Mouse (Mus musculus): ENCODE results near the gene Spag16. TPM values are rescaled to one million over a fixed set of nuclear protein-coding genes. Genes with fewer than 3 reads are reported as not detected.

The Spag16 gene
- polyA plus RNA-seq, 2 experiments, result 0.39 to 0.40 TPM

DNA sequence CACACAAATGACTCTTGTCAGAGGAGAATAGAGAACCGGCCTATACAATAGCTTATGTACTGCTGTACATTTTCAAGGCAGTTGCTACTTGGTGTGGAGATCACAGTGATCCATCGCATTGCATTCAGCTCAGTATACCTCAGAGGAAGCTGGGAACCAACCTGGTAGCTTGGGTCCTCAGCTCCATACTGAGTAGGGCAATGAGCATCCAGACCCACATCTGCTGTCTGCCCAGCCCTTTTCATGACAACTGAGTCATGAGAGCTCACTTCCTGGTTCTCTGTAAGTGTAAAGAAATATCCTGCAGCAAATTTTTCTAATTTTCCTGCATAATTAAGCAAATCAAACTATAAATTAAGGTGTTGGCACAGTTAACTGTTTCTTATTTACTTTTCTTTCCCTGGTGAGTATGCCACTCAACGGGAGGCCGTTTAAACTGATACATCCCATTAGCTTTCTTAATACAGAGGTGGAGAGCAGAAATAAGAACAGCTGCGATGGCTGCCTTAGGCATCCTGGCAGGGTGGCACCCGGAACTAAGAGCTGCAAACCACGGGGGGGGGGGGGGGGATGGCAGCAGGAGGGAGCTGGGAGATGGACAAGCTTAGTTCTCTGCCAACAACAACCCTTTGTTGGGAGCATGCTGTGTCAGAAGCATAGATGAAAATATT lies 255.6 kb downstream of the Spag16 start:
- no peaks in the 10 kb centered on the region for H3K27me3 ChIP-seq (ENCODE audit: control insufficient read depth, insufficient read depth, low read length)
- ATAC-seq (ENCODE audit: low FRiP score, low read depth), result no peak
- H3K27ac ChIP-seq (replicated peaks; ENCODE audit: low read depth, low read length), result no peak overlapping the region
- H3K4me1 ChIP-seq (ENCODE audit: control insufficient read depth, insufficient read depth, low read length), result no peaks in the 10 kb centered on the region
- H3K4me3 ChIP-seq (replicated peaks; ENCODE audit: low read length), result no peak overlapping the region
- TF ChIP-seq POLR2A (IDR thresholded peaks at IDR 0.05; ENCODE audit: borderline replicate concordance, extremely low read depth, insufficient read depth, insufficient read length), result no peak
- H3K9me3 ChIP-seq (ENCODE audit: control insufficient read depth, low read length), result no peaks in the 10 kb centered on the region
- 64% methylated on average over 6 of the region's 7 CpGs for WGBS
- DNase-seq (ENCODE audit: low spot score), result no peak
- H3K4me2 ChIP-seq (replicated peaks; ENCODE audit: low read depth, low read length, severe bottlenecking), result no peak overlapping the region
- no peaks in the 10 kb centered on the region for H3K36me3 ChIP-seq (ENCODE audit: control insufficient read depth, insufficient read depth, low read length)
- H3K9ac ChIP-seq (ENCODE audit: low read depth, low read length, severe bottlenecking), result no peak overlapping the region

DNA sequence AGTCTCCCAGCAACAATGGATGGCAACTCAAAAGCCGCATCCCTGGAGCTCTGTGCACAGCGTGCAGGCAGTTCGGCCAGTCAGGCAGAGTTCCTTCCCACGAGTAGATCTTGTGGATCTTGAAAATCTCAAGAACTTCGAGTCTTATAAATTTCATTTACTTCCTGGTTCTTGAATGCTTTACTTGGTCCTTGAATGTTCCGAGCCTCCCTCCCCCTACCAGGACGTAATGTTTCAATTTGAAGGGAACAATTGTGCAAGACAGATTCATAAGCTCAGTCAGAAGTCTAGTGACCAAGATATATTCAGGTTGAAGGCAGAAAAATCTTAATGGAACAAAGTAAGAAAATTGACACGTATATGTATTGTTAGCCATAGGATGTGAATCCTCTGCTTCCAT lies 277.9 kb downstream of the Spag16 start:
- Histone ChIP-seq H3K4me2 (replicated peaks; ENCODE audit: low read depth, low read length, severe bottlenecking) (no peak overlapping the region), H3K27ac (replicated peaks; ENCODE audit: low read depth, low read length) (no peak overlapping the region), H3K9me3 (ENCODE audit: control insufficient read depth, low read length) (no peaks in the 10 kb centered on the region), H3K4me1 (ENCODE audit: control insufficient read depth, insufficient read depth, low read length) (no peaks in the 10 kb centered on the region), H3K9ac (ENCODE audit: low read depth, low read length, severe bottlenecking) (no peak overlapping the region), H3K27me3 (ENCODE audit: control insufficient read depth, insufficient read depth, low read length) (no peaks in the 10 kb centered on the region), H3K4me3 (replicated peaks; ENCODE audit: low read length) (no peak overlapping the region), H3K36me3 (ENCODE audit: control insufficient read depth, insufficient read depth, low read length) (no peaks in the 10 kb centered on the region)
- WGBS, result 85% methylated on average over 8 of the region's 8 CpGs
- DNase-seq (ENCODE audit: low spot score), result no peak
- no peak for TF ChIP-seq POLR2A (IDR thresholded peaks at IDR 0.05; ENCODE audit: borderline replicate concordance, extremely low read depth, insufficient read depth, insufficient read length)
- no peak for ATAC-seq (ENCODE audit: low FRiP score, low read depth)

DNA sequence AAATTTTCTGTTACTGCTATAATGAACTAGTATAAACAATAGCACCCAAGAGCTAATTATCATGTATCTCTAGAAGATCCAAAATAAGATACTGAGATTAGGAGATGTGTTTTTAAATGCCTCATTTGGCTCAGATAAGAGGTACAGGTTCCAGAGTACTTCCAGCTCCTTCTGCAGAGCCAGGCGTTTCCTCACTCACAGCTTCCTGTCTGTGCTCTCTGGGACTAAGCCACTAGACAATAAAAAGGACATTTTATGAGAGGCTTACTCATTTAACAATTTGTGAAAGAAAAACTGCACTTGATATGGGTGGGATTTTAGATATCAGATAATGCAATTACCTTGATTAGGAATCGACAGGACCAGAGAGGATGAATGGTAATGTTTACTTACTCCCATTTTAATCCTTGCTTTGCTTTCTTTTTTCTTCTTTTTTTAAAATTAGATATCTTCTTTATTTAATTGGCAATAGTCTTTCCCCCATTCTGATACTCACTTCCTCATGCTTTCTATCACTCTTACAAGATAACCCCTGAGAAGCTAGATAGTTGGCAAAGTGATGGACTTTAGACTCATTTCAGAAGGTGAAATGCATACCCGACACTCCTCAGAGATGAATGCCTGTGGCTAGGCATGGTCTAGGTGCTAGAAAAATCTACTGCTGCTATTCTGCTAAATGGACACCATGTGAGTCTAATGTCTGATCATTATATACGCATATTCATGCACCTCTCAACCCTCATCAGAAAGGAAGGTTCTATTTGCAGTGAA lies 289.6 kb downstream of the Spag16 start:
- DNase-seq (ENCODE audit: low spot score), result no peak
- WGBS, result 70% methylated on average over 4 of the region's 4 CpGs
- H3K4me3 ChIP-seq (replicated peaks; ENCODE audit: low read length), result no peak overlapping the region
- no peak overlapping the region for H3K27ac ChIP-seq (replicated peaks; ENCODE audit: low read depth, low read length)
- no peak for ATAC-seq (ENCODE audit: low FRiP score, low read depth)
- H3K4me1 ChIP-seq (ENCODE audit: control insufficient read depth, insufficient read depth, low read length), result no peaks in the 10 kb centered on the region
- no peak overlapping the region for H3K9ac ChIP-seq (ENCODE audit: low read depth, low read length, severe bottlenecking)
- H3K36me3 ChIP-seq (ENCODE audit: control insufficient read depth, insufficient read depth, low read length), result no peaks in the 10 kb centered on the region
- no peak for TF ChIP-seq POLR2A (IDR thresholded peaks at IDR 0.05; ENCODE audit: borderline replicate concordance, extremely low read depth, insufficient read depth, insufficient read length)
- no peak overlapping the region for H3K4me2 ChIP-seq (replicated peaks; ENCODE audit: low read depth, low read length, severe bottlenecking)
- no peaks in the 10 kb centered on the region for H3K27me3 ChIP-seq (ENCODE audit: control insufficient read depth, insufficient read depth, low read length)
- H3K9me3 ChIP-seq (ENCODE audit: control insufficient read depth, low read length), result no peaks in the 10 kb centered on the region

DNA sequence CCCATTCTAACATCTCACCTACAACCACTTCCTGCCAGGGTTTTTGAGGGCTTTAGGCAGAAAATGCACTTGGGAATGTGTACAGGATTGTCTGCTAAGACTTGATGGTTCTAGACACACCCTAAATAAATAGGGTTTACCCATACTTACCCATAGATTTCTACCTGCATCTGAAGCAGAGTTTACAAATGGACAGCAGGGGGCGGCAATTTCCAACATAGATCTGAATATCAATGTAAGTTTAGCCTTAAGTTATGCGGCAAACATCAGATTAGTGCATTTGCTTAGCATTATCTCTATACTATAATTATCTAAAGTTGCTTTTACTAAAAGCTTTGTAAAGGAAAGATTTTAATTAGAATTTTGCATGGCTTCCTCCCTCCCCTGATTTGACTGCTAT lies 301.3 kb downstream of the Spag16 start:
- Histone ChIP-seq H3K4me2 (replicated peaks; ENCODE audit: low read depth, low read length, severe bottlenecking) (no peak overlapping the region), H3K9ac (ENCODE audit: low read depth, low read length, severe bottlenecking) (no peak overlapping the region), H3K9me3 (ENCODE audit: control insufficient read depth, low read length) (no peaks in the 10 kb centered on the region), H3K4me3 (replicated peaks; ENCODE audit: low read length) (no peak overlapping the region), H3K27ac (replicated peaks; ENCODE audit: low read depth, low read length) (no peak overlapping the region), H3K36me3 (ENCODE audit: control insufficient read depth, insufficient read depth, low read length) (no peaks in the 10 kb centered on the region), H3K4me1 (ENCODE audit: control insufficient read depth, insufficient read depth, low read length) (no peaks in the 10 kb centered on the region; the same call in 1 of the 2 replicates), H3K27me3 (ENCODE audit: control insufficient read depth, insufficient read depth, low read length) (no peaks in the 10 kb centered on the region)
- WGBS, result 65% methylated on average over 2 of the region's 2 CpGs
- TF ChIP-seq POLR2A (IDR thresholded peaks at IDR 0.05; ENCODE audit: borderline replicate concordance, extremely low read depth, insufficient read depth, insufficient read length), result no peak
- ATAC-seq (ENCODE audit: low FRiP score, low read depth) (no peak), DNase-seq (ENCODE audit: low spot score) (peak; percentile 28)

DNA sequence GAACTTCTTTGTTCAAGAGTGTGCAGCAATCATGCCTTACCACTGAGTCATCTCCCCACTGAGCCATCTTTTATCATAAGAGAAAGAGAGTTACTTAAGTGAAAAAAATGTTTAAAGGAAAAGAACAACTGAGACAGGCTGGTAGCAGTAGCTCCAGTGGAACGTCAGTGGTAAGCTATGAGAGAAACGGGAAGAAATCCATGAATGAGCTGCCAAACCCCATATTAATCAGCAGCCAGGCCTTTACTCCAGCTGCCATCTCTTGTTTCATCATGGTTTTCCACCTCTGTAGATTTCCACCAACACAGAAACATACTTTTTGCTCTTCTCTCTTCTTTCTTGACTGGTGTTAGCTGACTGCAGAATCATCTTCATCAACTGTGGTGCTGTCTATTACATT lies 308.8 kb downstream of the Spag16 start:
- DNase-seq (ENCODE audit: low spot score) (no peak), ATAC-seq (ENCODE audit: low FRiP score, low read depth) (no peak)
- Histone ChIP-seq H3K9ac (ENCODE audit: low read depth, low read length, severe bottlenecking) (no peak overlapping the region), H3K36me3 (ENCODE audit: control insufficient read depth, insufficient read depth, low read length) (no peaks in the 10 kb centered on the region), H3K27ac (replicated peaks; ENCODE audit: low read depth, low read length) (no peak overlapping the region), H3K4me2 (replicated peaks; ENCODE audit: low read depth, low read length, severe bottlenecking) (no peak overlapping the region), H3K9me3 (ENCODE audit: control insufficient read depth, low read length) (no peaks in the 10 kb centered on the region), H3K4me3 (replicated peaks; ENCODE audit: low read length) (no peak overlapping the region), H3K27me3 (ENCODE audit: control insufficient read depth, insufficient read depth, low read length) (no peaks in the 10 kb centered on the region), H3K4me1 (ENCODE audit: control insufficient read depth, insufficient read depth, low read length) (no peaks in the 10 kb centered on the region; the same call in 1 of the 2 replicates)
- 65% methylated on average over 2 of the region's 2 CpGs for WGBS
- no peak for TF ChIP-seq POLR2A (IDR thresholded peaks at IDR 0.05; ENCODE audit: borderline replicate concordance, extremely low read depth, insufficient read depth, insufficient read length)

Data from limb, embryonic 14.5 days (tissue).